Comparison of ENCODE assay signal across 15 mouse cellular contexts in genomic region chr3:144011456-144012025, GRCm38 (mm10).
A peak's percentile ranks its signal among the peaks of the same experiment; 100 is the strongest.
DNase-seq lines count a peak whose midpoint lies in the region; ATAC-seq lines count a peak whose summit lies in the region.
"Had no signal": no experiment of that assay in that cellular context is flagged by ENCODE, and none has a peak within 500 bp of the region (broad histone marks: within the 10 kb centered on the region; RNA-seq: fewer than 3 reads in every experiment).

No protein-coding gene starts in this region.

- H3K27ac ChIP-seq in kidney, embryonic 16.5 days (ENCODE audit: low read length), result no peak overlapping the region
- no peak overlapping the region for H3K27ac ChIP-seq in embryonic facial prominence, embryonic 11.5 days (replicated peaks; ENCODE audit: low read depth, low read length)
- no peak overlapping the region for H3K27ac ChIP-seq in intestine, embryonic 15.5 days

- WGBS in kidney, embryonic 16.5 days, result 27% methylated on average over 12 of the region's 12 CpGs
- 33% methylated on average over 12 of the region's 12 CpGs for WGBS in embryonic facial prominence, embryonic 11.5 days
- WGBS in intestine, embryonic 15.5 days, result 44% methylated on average over 12 of the region's 12 CpGs

- H3K9ac ChIP-seq in kidney, embryonic 16.5 days (replicated peaks; ENCODE audit: low read length), result no peak overlapping the region
- H3K9ac ChIP-seq in embryonic facial prominence, embryonic 11.5 days (replicated peaks; ENCODE audit: low read length), result no peak overlapping the region
- no peak overlapping the region for H3K9ac ChIP-seq in intestine, embryonic 15.5 days

- H3K4me3 ChIP-seq in kidney, embryonic 16.5 days (ENCODE audit: low read length), result no peak overlapping the region
- no peak overlapping the region for H3K4me3 ChIP-seq in embryonic facial prominence, embryonic 11.5 days (ENCODE audit: low read depth, low read length)
- H3K4me3 ChIP-seq in intestine, embryonic 15.5 days (replicated peaks), result no peak overlapping the region

- H3K27me3 ChIP-seq in kidney, embryonic 16.5 days (ENCODE audit: insufficient read depth, low read length), result no peaks in the 10 kb centered on the region
- no peaks in the 10 kb centered on the region for H3K27me3 ChIP-seq in embryonic facial prominence, embryonic 11.5 days (ENCODE audit: control insufficient read depth, insufficient read depth, low read length)
- H3K27me3 ChIP-seq in intestine, embryonic 15.5 days (replicated peaks), result no peaks in the 10 kb centered on the region
- H3K27me3 ChIP-seq: CH12.LX had no signal

- no peaks in the 10 kb centered on the region for H3K9me3 ChIP-seq in kidney, embryonic 16.5 days (ENCODE audit: low read length)
- no peaks in the 10 kb centered on the region for H3K9me3 ChIP-seq in embryonic facial prominence, embryonic 11.5 days (replicated peaks; ENCODE audit: control insufficient read depth, low read length)
- H3K9me3 ChIP-seq in intestine, embryonic 15.5 days, result no peaks in the 10 kb centered on the region

- peaks cover 28% of the 10 kb centered on the region for H3K4me1 ChIP-seq in kidney, embryonic 16.5 days (ENCODE audit: insufficient read depth, low read length)
- H3K4me1 ChIP-seq in embryonic facial prominence, embryonic 11.5 days (ENCODE audit: control insufficient read depth, insufficient read depth, low read length), result 0 out of 2 replicates have a peak, but pooled peaks cover 2% of the 10 kb centered on the region
- H3K4me1 ChIP-seq in intestine, embryonic 15.5 days (replicated peaks), result peaks cover 9% of the 10 kb centered on the region

- DNase-seq in kidney, adult 8-10 months, result no peak
- DNase-seq in embryo, embryonic 10.5 days (ENCODE audit: low spot score), result peak; percentile 64
- DNase-seq in embryonic facial prominence, embryonic 11.5 days (ENCODE audit: low spot score), result peak; percentile 75
- DNase-seq in mesoderm, embryonic 11.5 days (ENCODE audit: low read depth, low spot score), result peak; percentile 61
- no peak for DNase-seq in thymus, postnatal 4 days
- DNase-seq: cerebellum, postnatal 36 days; gastrocnemius, postnatal 10 days; heart, postnatal 36 days; kidney, adult 11 months; left cerebral cortex, postnatal 4 days; lung, adult 2 months; thymus, adult 18-20 months had no signal

- ATAC-seq in kidney, embryonic 16.5 days (ENCODE audit: low FRiP score, low TSS enrichment), result peak; percentile 11; the same call in 1 of the 2 replicates
- 0 out of 2 replicates have a peak, but pooled peaks have one; percentile 54 for ATAC-seq in embryonic facial prominence, embryonic 11.5 days (replicated peaks; ENCODE audit: insufficient number of reproducible peaks, low FRiP score, low TSS enrichment, low read depth)
- no peak for ATAC-seq in intestine, embryonic 15.5 days

- H3K36me3 ChIP-seq in kidney, embryonic 16.5 days (ENCODE audit: insufficient read depth, low read length), result no peaks in the 10 kb centered on the region
- no peaks in the 10 kb centered on the region for H3K36me3 ChIP-seq in embryonic facial prominence, embryonic 11.5 days (replicated peaks; ENCODE audit: control insufficient read depth, insufficient read depth, low read depth, low read length)
- no peaks in the 10 kb centered on the region for H3K36me3 ChIP-seq in intestine, embryonic 15.5 days

- no peak overlapping the region for H3K4me2 ChIP-seq in kidney, embryonic 16.5 days (replicated peaks; ENCODE audit: low read depth, low read length)
- H3K4me2 ChIP-seq in embryonic facial prominence, embryonic 11.5 days (ENCODE audit: low read depth, low read length), result no peak overlapping the region
- H3K4me2 ChIP-seq in intestine, embryonic 15.5 days (replicated peaks), result no peak overlapping the region

Comparison
In these comparisons a context has a peak if more than half of its experiments do, and no peak if none do; other contexts are left out.
1. DNase-seq: peak in embryo, embryonic 10.5 days (single experiment), embryonic facial prominence, embryonic 11.5 days (single experiment) and mesoderm, embryonic 11.5 days (single experiment); none in kidney, adult 8-10 months (0 of 2) and thymus, postnatal 4 days (single experiment).